Mouse (Mus musculus) olfactory bulb, adult 2 months (tissue): ENCODE measurements around the gene Gnb2.

Source experiments
- CTCF ChIP-seq: fragments of 200-500 bp; IDR thresholded peaks from 2 replicates; pipeline ENCODE4 v1.5.1; 2012; ENCODE audit warnings: low read depth, mild to moderate bottlenecking, low read length, moderate library complexity; ENCODE audit not compliant: insufficient read depth
- POLR2A ChIP-seq: fragments of 200-500 bp; IDR thresholded peaks from 2 replicates; pipeline ENCODE4 v1.6.1; 2012; ENCODE audit warnings: mild to moderate bottlenecking, low read depth, low read length, moderate library complexity; ENCODE audit not compliant: insufficient read depth

DNA sequence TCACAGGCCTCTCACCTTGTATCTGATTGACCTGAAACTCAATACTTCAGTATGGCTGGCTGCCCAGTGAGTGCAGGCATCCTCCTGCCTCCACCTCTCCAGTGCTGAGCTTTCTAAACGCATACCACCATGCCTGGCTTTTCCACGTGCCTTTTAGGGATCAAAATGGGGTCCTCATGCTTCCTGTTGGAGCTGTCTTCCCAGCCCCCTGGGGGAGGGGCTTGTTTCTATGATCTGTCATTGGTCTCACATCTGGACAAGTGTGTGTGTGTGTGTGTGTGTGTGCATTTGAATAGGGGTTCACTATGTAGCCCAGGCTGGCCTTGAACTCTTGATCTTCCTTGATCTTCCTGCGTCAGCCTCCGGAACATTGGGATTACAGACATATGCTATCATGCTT lies 4.2 kb upstream of the Gnb2 start:
- TF ChIP-seq POLR2A (no peak), CTCF (no peak)
